20 mouse cellular contexts compared by ENCODE assay signal in genomic region chr13:30332581-30332980, GRCm38 (mm10). TPM values are rescaled to one million over a fixed set of nuclear protein-coding genes. Genes with fewer than 3 reads are reported as not detected.
DNase-seq lines count a peak whose midpoint lies in the region; ATAC-seq lines count a peak whose summit lies in the region.
"Had no signal": no experiment of that assay in that cellular context is flagged by ENCODE, and none has a peak within 500 bp of the region (broad histone marks: within the 10 kb centered on the region; RNA-seq: fewer than 3 reads in every experiment).

No protein-coding gene starts in this region.

- no peak overlapping the region for H3K4me3 ChIP-seq in liver, embryonic 16.5 days (ENCODE audit: low read depth, low read length)
- H3K4me3 ChIP-seq in liver, embryonic 11.5 days (ENCODE audit: low read depth, low read length) = no peak overlapping the region
- H3K4me3 ChIP-seq: embryonic facial prominence, embryonic 10.5 days; hindbrain, embryonic 13.5 days; intestine, embryonic 15.5 days; limb, embryonic 15.5 days; midbrain, embryonic 12.5 days; myocyte had no signal

- 42% methylated on average over 5 of the region's 5 CpGs for WGBS in liver, embryonic 16.5 days (ENCODE audit: insufficient replicate concordance)
- 77% methylated on average over 5 of the region's 5 CpGs for WGBS in liver, embryonic 11.5 days

- no peak overlapping the region for H3K9ac ChIP-seq in liver, embryonic 16.5 days (ENCODE audit: low read depth, low read length)
- no peak overlapping the region for H3K9ac ChIP-seq in liver, embryonic 11.5 days (ENCODE audit: low read depth, low read length)
- H3K9ac ChIP-seq: hindbrain, embryonic 13.5 days; intestine, embryonic 15.5 days; limb, embryonic 15.5 days; midbrain, embryonic 12.5 days had no signal

- no peaks in the 10 kb centered on the region for H3K9me3 ChIP-seq in liver, embryonic 16.5 days (replicated peaks; ENCODE audit: control insufficient read depth, low read length)
- no peaks in the 10 kb centered on the region for H3K9me3 ChIP-seq in liver, embryonic 11.5 days (ENCODE audit: control insufficient read depth, low read length)
- H3K9me3 ChIP-seq: embryonic facial prominence, embryonic 10.5 days; hindbrain, embryonic 13.5 days; intestine, embryonic 15.5 days; limb, embryonic 15.5 days; midbrain, embryonic 12.5 days had no signal

- ATAC-seq in liver, embryonic 16.5 days (ENCODE audit: low read depth) = peak; percentile 59
- ATAC-seq in liver, embryonic 11.5 days (replicated peaks; ENCODE audit: low FRiP score) = no peak
- ATAC-seq: intestine, embryonic 15.5 days; Patski had no signal

- H3K4me1 ChIP-seq in liver, embryonic 16.5 days (ENCODE audit: control insufficient read depth, low read depth, low read length) = no peaks in the 10 kb centered on the region
- H3K4me1 ChIP-seq in liver, embryonic 11.5 days (replicated peaks; ENCODE audit: control insufficient read depth, insufficient read depth, low read length) = no peaks in the 10 kb centered on the region

- peak; percentile 45 for DNase-seq in adrenal gland, adult 2 months
- no peak for DNase-seq in adrenal gland, postnatal 10 days
- no peak for DNase-seq in liver, embryonic 11.5 days (ENCODE audit: low spot score)
- peak; percentile 77 for DNase-seq in heart, postnatal 4 days
- DNase-seq in spleen, postnatal 4 days (ENCODE audit: low spot score in 2 of 2) = peak; percentile 90
- DNase-seq in gastrocnemius, postnatal 25 days = no peak
- DNase-seq in left cerebral cortex, adult 11 months (ENCODE audit: low spot score) = no peak
- DNase-seq: cerebellum, postnatal 10 days; layer of hippocampus, adult 9-11 months; lung, postnatal 10 days; thymus, adult 2 months had no signal

- no peak overlapping the region for H3K27ac ChIP-seq in liver, embryonic 16.5 days (ENCODE audit: low read length)
- H3K27ac ChIP-seq in liver, embryonic 11.5 days (ENCODE audit: low read depth, low read length) = no peak overlapping the region
- H3K27ac ChIP-seq: embryonic facial prominence, embryonic 10.5 days; hindbrain, embryonic 13.5 days; intestine, embryonic 15.5 days; kidney, postnatal 0 days; limb, embryonic 15.5 days; midbrain, embryonic 12.5 days had no signal

- H3K27me3 ChIP-seq in liver, embryonic 16.5 days (ENCODE audit: control insufficient read depth, insufficient read depth, low read depth, low read length) = no peaks in the 10 kb centered on the region
- H3K27me3 ChIP-seq in liver, embryonic 11.5 days (replicated peaks; ENCODE audit: control insufficient read depth, insufficient read depth, low read length) = 0 out of 2 replicates have a peak, but pooled peaks cover 5% of the 10 kb centered on the region
- H3K27me3 ChIP-seq: intestine, embryonic 15.5 days had no signal

- no peaks in the 10 kb centered on the region for H3K36me3 ChIP-seq in liver, embryonic 16.5 days (ENCODE audit: control insufficient read depth, insufficient read depth)
- no peaks in the 10 kb centered on the region for H3K36me3 ChIP-seq in liver, embryonic 11.5 days (ENCODE audit: control insufficient read depth, insufficient read depth, low read length)
- H3K36me3 ChIP-seq: embryonic facial prominence, embryonic 10.5 days; hindbrain, embryonic 13.5 days; intestine, embryonic 15.5 days; limb, embryonic 15.5 days; midbrain, embryonic 12.5 days had no signal

- H3K4me2 ChIP-seq in liver, embryonic 16.5 days (ENCODE audit: low read depth, low read length) = no peak overlapping the region
- no peak overlapping the region for H3K4me2 ChIP-seq in liver, embryonic 11.5 days
- H3K4me2 ChIP-seq: hindbrain, embryonic 13.5 days; intestine, embryonic 15.5 days; limb, embryonic 15.5 days; midbrain, embryonic 12.5 days had no signal

RNA-seq across cellular contexts. Expression of gene Agtr1a, which starts 3.7 kb away (rescaled TPM):
- 100 to 1,000 TPM; 260 to 306 TPM for total RNA-seq in adrenal gland, adult 2 months (2021)
- 93.2 and 120 TPM in 2 replicates for polyA plus RNA-seq in adrenal gland, adult 2 months (2012; rRNA removed)
- 100 to 1,000 TPM; 128 to 158 TPM for total RNA-seq in adrenal gland, postnatal 10 days (2021)
- polyA plus RNA-seq in liver, embryonic 16.5 days (2015; fragmentation: Nextera tagmentation; extraction: Ambion mirVana) = 13.6 and 19.5 TPM in 2 replicates
- 3.9 and 4.1 TPM in 2 replicates for polyA plus RNA-seq in liver, embryonic 11.5 days (2014; fragmentation: Nextera tagmentation; extraction: Ambion mirVana)
- 10 to 100 TPM; 31.9 to 37.2 TPM for total RNA-seq in heart, postnatal 4 days (2021)
- total RNA-seq in gastrocnemius, postnatal 25 days (2021) = 1 to 10 TPM; 3.6 to 4.4 TPM
- polyA plus RNA-seq: myocyte, Patski had no signal

Comparison
In these comparisons a context has a peak if more than half of its experiments do, and no peak if none do; other contexts are left out.
1. DNase-seq: peak in adrenal gland, adult 2 months (single experiment), heart, postnatal 4 days (single experiment) and spleen, postnatal 4 days (2 of 2); none in adrenal gland, postnatal 10 days (single experiment), liver, embryonic 11.5 days (single experiment), gastrocnemius, postnatal 25 days (single experiment) and left cerebral cortex, adult 11 months (single experiment).
2. RNA of gene Agtr1a, which starts 3.7 kb away (total RNA-seq): 260 to 306 TPM in adrenal gland, adult 2 months, 128 to 158 TPM in adrenal gland, postnatal 10 days and 31.9 to 37.2 TPM in heart, postnatal 4 days; 3.6 to 4.4 TPM in gastrocnemius, postnatal 25 days; every median in the first group is over 4 times any median in the second.